Mouse (Mus musculus) CH12.LX (cell line): ENCODE results near the gene Psmb9.

Experiments used
- CTCF ChIP-seq, 2 experiments: IDR thresholded peaks in 1 of 2; conservative IDR thresholded peaks in 1 of 2; 2 replicates each; pipeline ENCODE4 v1.5.1; 2011 to 2012; ENCODE audit warnings: low read depth in 2 of 2, low read length in 2 of 2, improper control_type of control experiment in 1 of 2, inconsistent platforms in 1 of 2, mild to moderate bottlenecking in 1 of 2, moderate library complexity in 1 of 2
- NRF1 ChIP-seq: IDR thresholded peaks from 2 replicates; pipeline ENCODE4 v1.6.1; 2014; ENCODE audit warnings: low read depth, mild to moderate bottlenecking, inconsistent platforms, low read length, improper control_type of control experiment, moderate library complexity
- SMC3 ChIP-seq: IDR thresholded peaks from 2 replicates; pipeline ENCODE4 v1.6.1; 2011; ENCODE audit warnings: low read depth, low read length, improper control_type of control experiment
- USF2 ChIP-seq: conservative IDR thresholded peaks from 2 replicates; pipeline ENCODE4 v1.6.1; 2011; ENCODE audit warnings: low read depth, low read length, improper control_type of control experiment
- ZNF384 ChIP-seq: IDR thresholded peaks from 2 replicates; pipeline ENCODE4 v1.6.1; 2012; ENCODE audit warnings: low read depth, low read length, improper control_type of control experiment, inconsistent platforms

- TF ChIP-seq CTCF (conservative IDR thresholded peaks at IDR 0.05 in 1 of 2, IDR thresholded peaks at IDR 0.05 in 1 of 2; ENCODE audit: low read depth in 2 of 2, low read length in 2 of 2) (no peak), NRF1 (no peak), SMC3 (no peak), ZNF384 (no peak), USF2 (no peak)
These were observed 17.1 kb downstream of the Psmb9 start for GRCm38 (mm10) chr17:34170487-34170876.
